Mouse (Mus musculus) forebrain, embryonic 11.5 days (tissue): Measurements from ENCODE around the gene Arpp21. TPM values are rescaled to one million over a fixed set of nuclear protein-coding genes. Genes with fewer than 3 reads are reported as not detected.
A peak's percentile ranks its signal among the peaks of the same experiment; 100 is the strongest.

ENCODE experiments used
- ATAC-seq: fragments of 200-750 bp; cut with Nextera tagmentation; replicated peaks from 2 replicates; pipeline ENCODE4 v1.8.0; 2017; ENCODE audit warnings: moderate TSS enrichment; ENCODE audit not compliant: low FRiP score
- DNase-seq: peaks from one replicate; pipeline ENCODE4 v3.0.0-alpha.2; 2017; ENCODE audit warnings: low spot score
- H3K27ac ChIP-seq: fragments of 300-500 bp; sonication (generic); 2 replicates; pipeline ENCODE4 v1.5.1; 2014; ENCODE audit warnings: low read depth, low read length
- H3K27me3 ChIP-seq: fragments of 300-500 bp; sonication (generic); 2 replicates; pipeline ENCODE4 v1.6.1; 2014; ENCODE audit warnings: mild to moderate bottlenecking, low read length, mixed read lengths; ENCODE audit not compliant: control insufficient read depth, insufficient read depth
- H3K36me3 ChIP-seq: fragments of 300-500 bp; sonication (generic); 2 replicates; pipeline ENCODE4 v1.6.1; 2014; ENCODE audit warnings: mild to moderate bottlenecking, low read length, moderate library complexity, mixed read lengths; ENCODE audit not compliant: control insufficient read depth, insufficient read depth
- H3K4me1 ChIP-seq: fragments of 300-500 bp; sonication (generic); replicated peaks from 2 replicates; pipeline ENCODE4 v1.6.1; 2014; ENCODE audit warnings: low read length, mixed read lengths; ENCODE audit not compliant: control insufficient read depth, insufficient read depth
- H3K4me2 ChIP-seq: fragments of 300-500 bp; sonication (generic); 2 replicates; pipeline ENCODE4 v1.6.1; 2014; ENCODE audit warnings: low read depth, mild to moderate bottlenecking, low read length, moderate library complexity, mixed read lengths; ENCODE audit not compliant: severe bottlenecking
- H3K4me3 ChIP-seq: fragments of 300-500 bp; sonication (generic); 2 replicates; pipeline ENCODE4 v1.5.1; 2014; ENCODE audit warnings: low read depth, low read length
- H3K9ac ChIP-seq: fragments of 300-500 bp; sonication (generic); 2 replicates; pipeline ENCODE4 v1.6.1; 2014; ENCODE audit warnings: low read length
- H3K9me3 ChIP-seq: fragments of 300-500 bp; sonication (generic); 2 replicates; pipeline ENCODE4 v1.6.1; 2016; ENCODE audit warnings: low read length, mixed read lengths; ENCODE audit not compliant: control insufficient read depth
- WGBS: fragments of 180-500 bp; shearing (Covaris S2); extraction: QIAGEN DNeasy Blood & Tissue Kit; methylation state at CpG from one replicate; pipeline ENCODE4 v1.1.7; 2014; 5-methylcytosine and 5-hydroxymethylcytosine counted together
- polyA plus RNA-seq: library from polyadenylated mRNA; unstranded; fragments of >200 nt; fragmentation: Nextera tagmentation; extraction: Ambion mirVana; gene quantifications from 2 replicates; pipeline ENCODE4 v1.2.1, GENCODE M21; 2014

The Arpp21 gene
- polyA plus RNA-seq, 1 experiment from 2014 or later: 2.1 TPM

- Histone ChIP-seq H3K4me2 (no peak overlapping the region), H3K9ac (no peak overlapping the region), H3K36me3 (no peaks in the 10 kb centered on the region), H3K27ac (no peak overlapping the region), H3K4me1 (no peaks in the 10 kb centered on the region), H3K27me3 (no peaks in the 10 kb centered on the region; the same call in 1 of the 2 replicates), H3K9me3 (no peaks in the 10 kb centered on the region), H3K4me3 (no peak overlapping the region)
- WGBS: 83% methylated on average over 5 of the region's 5 CpGs
- ATAC-seq: no peak
- DNase-seq: no peak
These were observed 81.8 kb downstream of the Arpp21 start for GRCm38 (mm10) chr9:112153972-112154371.

- 90% methylated on average over 2 of the region's 2 CpGs for WGBS
- no peak overlapping the region for H3K9ac ChIP-seq
- no peaks in the 10 kb centered on the region for H3K4me1 ChIP-seq
- H3K4me3 ChIP-seq: no peak overlapping the region
- ATAC-seq: no peak
- H3K4me2 ChIP-seq: no peak overlapping the region
- no peak overlapping the region for H3K27ac ChIP-seq
- no peaks in the 10 kb centered on the region for H3K36me3 ChIP-seq
- no peak for DNase-seq
- no peaks in the 10 kb centered on the region for H3K9me3 ChIP-seq
- H3K27me3 ChIP-seq: no peaks in the 10 kb centered on the region
These were observed 83.0 kb downstream of the Arpp21 start for GRCm38 (mm10) chr9:112152762-112153161.

- H3K36me3 ChIP-seq: no peaks in the 10 kb centered on the region
These were observed 84.6 kb downstream of the Arpp21 start for GRCm38 (mm10) chr9:112151177-112151576.

DNA sequence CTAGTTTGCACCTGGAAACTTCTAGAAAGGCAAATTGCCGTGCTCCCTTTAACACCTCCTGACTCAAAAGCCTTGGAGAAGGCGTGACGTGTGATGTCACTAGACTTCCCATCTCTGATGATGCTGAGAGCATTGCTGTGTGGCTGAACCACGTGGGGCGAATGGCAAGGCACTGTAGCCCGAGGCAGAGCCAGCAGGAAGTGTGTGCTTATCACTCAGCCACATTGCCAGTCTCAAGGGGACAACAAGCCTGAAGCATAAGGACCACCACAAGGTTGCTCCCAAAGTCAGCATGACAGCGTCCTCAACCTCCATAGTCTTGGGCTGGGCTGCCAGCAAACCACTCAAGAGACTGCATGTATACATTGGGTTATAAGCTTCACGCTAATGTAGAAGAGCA, 95.1 kb downstream of the Arpp21 start:
- Histone ChIP-seq H3K27me3 (no peaks in the 10 kb centered on the region), H3K4me3 (no peak overlapping the region), H3K36me3 (no peaks in the 10 kb centered on the region), H3K9me3 (no peaks in the 10 kb centered on the region), H3K4me2 (no peak overlapping the region), H3K4me1 (no peaks in the 10 kb centered on the region), H3K9ac (no peak overlapping the region), H3K27ac (no peak overlapping the region)
- DNase-seq (no peak), ATAC-seq (no peak)
- 88% methylated on average over 8 of the region's 8 CpGs for WGBS

More at GRCm38 (mm10) chr9:112151177-112151576, 84.6 kb downstream of the Arpp21 start:
- no peak overlapping the region for H3K9ac ChIP-seq
- no peaks in the 10 kb centered on the region for H3K4me1 ChIP-seq
- no peak for DNase-seq
- H3K27ac ChIP-seq: no peak overlapping the region
- H3K9me3 ChIP-seq: no peaks in the 10 kb centered on the region
- no peak overlapping the region for H3K4me3 ChIP-seq
- WGBS: 84% methylated on average over 5 of the region's 5 CpGs
- no peak for ATAC-seq
- no peaks in the 10 kb centered on the region for H3K27me3 ChIP-seq
- H3K4me2 ChIP-seq: no peak overlapping the region

GRCm38 (mm10) chr9:112137820-112138219, 97.9 kb downstream of the Arpp21 start:
- Histone ChIP-seq H3K36me3 (no peaks in the 10 kb centered on the region), H3K27me3 (no peaks in the 10 kb centered on the region), H3K27ac (no peak overlapping the region), H3K4me3 (no peak overlapping the region), H3K4me2 (no peak overlapping the region), H3K9ac (no peak overlapping the region), H3K9me3 (no peaks in the 10 kb centered on the region), H3K4me1 (no peaks in the 10 kb centered on the region)
- ATAC-seq: no peak
- DNase-seq: no peak

DNA sequence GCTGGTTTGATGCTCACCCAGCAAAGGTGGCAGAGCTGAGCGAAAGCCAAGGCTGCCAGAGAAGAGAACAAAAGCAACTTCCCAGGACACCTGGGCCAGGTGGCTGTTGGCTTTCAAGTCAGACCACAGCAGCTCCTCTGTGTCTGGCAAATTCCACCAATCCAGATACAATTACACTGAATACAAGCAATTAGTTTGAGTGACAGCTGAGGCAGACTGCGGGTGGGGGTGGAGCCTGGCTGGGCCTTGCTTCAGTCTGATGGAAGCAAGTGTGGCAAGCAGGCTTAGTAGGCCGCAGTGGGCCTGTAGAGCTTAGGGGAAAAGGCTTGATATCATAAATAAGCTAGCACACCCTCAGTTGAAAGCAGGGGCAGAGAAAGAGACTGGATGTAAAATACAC, 104.9 kb downstream of the Arpp21 start:
- ATAC-seq (peak; percentile 89), DNase-seq (peak; percentile 74)
- Histone ChIP-seq H3K4me2 (no peak overlapping the region), H3K4me1 (peaks cover 4% of the 10 kb centered on the region; the same call in 1 of the 2 replicates), H3K27me3 (no peaks in the 10 kb centered on the region), H3K4me3 (no peak overlapping the region), H3K36me3 (no peaks in the 10 kb centered on the region), H3K9me3 (no peaks in the 10 kb centered on the region), H3K27ac (0 out of 2 replicates have a peak overlapping the region, but pooled peaks have one; percentile 37), H3K9ac (no peak overlapping the region)
- WGBS: 33% methylated on average over 3 of the region's 3 CpGs

- H3K9me3 ChIP-seq: no peaks in the 10 kb centered on the region
- H3K27me3 ChIP-seq: no peaks in the 10 kb centered on the region; the same call in 1 of the 2 replicates
- ATAC-seq: no peak; the same call in 1 of the 2 replicates
- no peak overlapping the region for H3K4me3 ChIP-seq
- H3K27ac ChIP-seq: no peak overlapping the region
- peaks cover 7% of the 10 kb centered on the region for H3K4me1 ChIP-seq
- no peak overlapping the region for H3K4me2 ChIP-seq
- no peak overlapping the region for H3K9ac ChIP-seq
- no peaks in the 10 kb centered on the region for H3K36me3 ChIP-seq
- no peak for DNase-seq
- 35% methylated on average over 9 of the region's 10 CpGs for WGBS
These were observed 111.1 kb downstream of the Arpp21 start for GRCm38 (mm10) chr9:112124667-112125066.

DNA sequence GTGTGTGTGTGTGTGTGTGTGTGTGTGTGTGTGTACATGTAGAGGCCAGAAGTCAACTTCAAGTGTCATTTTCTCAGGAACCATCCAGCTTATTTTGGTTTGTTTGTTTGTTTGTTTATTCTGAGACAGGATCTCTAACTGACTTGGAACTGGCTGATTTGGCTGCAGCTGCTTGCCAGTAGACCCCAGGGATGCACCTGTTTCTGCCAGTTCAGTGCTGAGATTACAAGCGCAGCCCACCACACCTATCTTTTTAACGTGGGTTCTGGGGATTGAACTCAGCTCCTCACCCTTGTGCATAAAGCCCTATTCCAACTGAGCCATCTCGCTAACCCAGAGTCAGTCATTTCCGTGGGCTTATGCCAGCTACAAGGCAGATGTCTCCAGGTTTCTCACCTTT, 111.6 kb downstream of the Arpp21 start:
- no peak for ATAC-seq

GRCm38 (mm10) chr9:112123421-112123828, 112.3 kb downstream of the Arpp21 start:
- no peaks in the 10 kb centered on the region for H3K9me3 ChIP-seq

More for the DNA sequence above, 111.6 kb downstream of the Arpp21 start:
- no peaks in the 10 kb centered on the region for H3K36me3 ChIP-seq
- no peak overlapping the region for H3K27ac ChIP-seq
- no peak for DNase-seq
- no peaks in the 10 kb centered on the region for H3K9me3 ChIP-seq
- no peak overlapping the region for H3K9ac ChIP-seq
- H3K4me1 ChIP-seq: peaks cover 7% of the 10 kb centered on the region
- H3K4me2 ChIP-seq: no peak overlapping the region
- H3K27me3 ChIP-seq: peaks cover 4% of the 10 kb centered on the region; the same call in 1 of the 2 replicates
- H3K4me3 ChIP-seq: no peak overlapping the region
- 71% methylated on average over 4 of the region's 4 CpGs for WGBS

More at GRCm38 (mm10) chr9:112123421-112123828, 112.3 kb downstream of the Arpp21 start:
- Histone ChIP-seq H3K27me3 (peaks cover 4% of the 10 kb centered on the region; the same call in 1 of the 2 replicates), H3K27ac (no peak overlapping the region), H3K4me2 (no peak overlapping the region), H3K36me3 (no peaks in the 10 kb centered on the region), H3K9ac (no peak overlapping the region), H3K4me1 (peaks cover 10% of the 10 kb centered on the region), H3K4me3 (no peak overlapping the region)
- DNase-seq: no peak
- ATAC-seq: peak; percentile 65
- 22% methylated on average over 6 of the region's 6 CpGs for WGBS
